Mouse (Mus musculus) neural tube, embryonic 15.5 days (tissue): ENCODE data around the gene Nit2. TPM values are rescaled to one million over a fixed set of nuclear protein-coding genes. Genes with fewer than 3 reads are reported as not detected.
"Not testable (repeated sequence)": the region's sequence is repeated elsewhere in the genome, so short reads cannot be mapped to it uniquely, and the experiment has no call there.

ENCODE experiments used
- ATAC-seq: fragments of 200-750 bp; cut with Nextera tagmentation; 2 replicates; pipeline ENCODE4 v1.8.0; 2017; ENCODE audit warnings: mild to moderate bottlenecking, moderate TSS enrichment, moderate library complexity; ENCODE audit not compliant: low FRiP score
- H3K27ac ChIP-seq: fragments of 300-500 bp; sonication (generic); replicated peaks from 2 replicates; pipeline ENCODE4 v1.5.1; 2015; ENCODE audit warnings: mild to moderate bottlenecking, inconsistent platforms
- H3K27me3 ChIP-seq: fragments of 300-500 bp; sonication (generic); replicated peaks from 2 replicates; pipeline ENCODE4 v1.6.1; 2015; ENCODE audit warnings: inconsistent platforms
- H3K36me3 ChIP-seq: fragments of 300-500 bp; sonication (generic); 2 replicates; pipeline ENCODE4 v1.6.1; 2015; ENCODE audit warnings: inconsistent platforms
- H3K4me1 ChIP-seq: fragments of 300-500 bp; sonication (generic); 2 replicates; pipeline ENCODE4 v1.6.1; 2015; ENCODE audit warnings: inconsistent platforms
- H3K4me2 ChIP-seq: fragments of 300-500 bp; sonication (generic); 2 replicates; pipeline ENCODE4 v1.6.1; 2015; ENCODE audit warnings: inconsistent platforms, mild to moderate bottlenecking, moderate library complexity
- H3K4me3 ChIP-seq: fragments of 300-500 bp; sonication (generic); replicated peaks from 2 replicates; pipeline ENCODE4 v1.5.1; 2015; ENCODE audit warnings: mild to moderate bottlenecking, inconsistent platforms
- H3K9ac ChIP-seq: fragments of 300-500 bp; sonication (generic); replicated peaks from 2 replicates; pipeline ENCODE4 v1.6.1; 2015; ENCODE audit warnings: mild to moderate bottlenecking, inconsistent platforms
- H3K9me3 ChIP-seq: fragments of 300-500 bp; sonication (generic); replicated peaks from 2 replicates; pipeline ENCODE4 v1.6.1; 2016; ENCODE audit warnings: inconsistent platforms
- WGBS: fragments of 180-500 bp; shearing (Covaris S2); methylation state at CpG from one replicate; pipeline ENCODE4 v1.1.7; 2015; ENCODE audit warnings: mixed read lengths; 5-methylcytosine and 5-hydroxymethylcytosine counted together
- polyA plus RNA-seq: library from polyadenylated mRNA; unstranded; fragments of >200 nt; fragmentation: Nextera tagmentation; extraction: Ambion mirVana; gene quantifications from 2 replicates; pipeline ENCODE4 v1.2.1, GENCODE M21; 2015

The Nit2 gene
- polyA plus RNA-seq, 1 experiment from 2014 or later, result 56.6 TPM

DNA sequence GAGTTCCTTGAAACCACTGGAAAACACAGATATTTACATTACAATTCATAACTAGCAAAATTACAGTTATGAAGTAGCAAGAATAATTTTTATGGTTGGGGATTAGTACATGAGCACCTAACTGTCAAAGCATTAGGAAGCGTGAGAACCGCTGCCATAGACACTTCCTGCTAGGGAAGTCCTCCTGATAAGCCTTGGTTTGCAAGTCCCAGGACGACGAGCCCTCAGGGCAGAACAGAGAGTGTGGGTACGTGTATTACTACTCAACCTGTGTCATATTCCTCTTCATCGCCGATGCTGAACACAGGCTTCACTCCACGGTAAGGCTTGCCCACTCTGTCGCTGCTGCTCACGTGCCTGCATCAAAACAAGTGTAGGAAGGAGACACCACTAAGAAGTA, 10.5 kb upstream of the Nit2 start:
- WGBS, result 92% methylated on average over 10 of the region's 10 CpGs
- no peaks in the 10 kb centered on the region for H3K4me1 ChIP-seq
- H3K9ac ChIP-seq, result no peak overlapping the region
- H3K4me2 ChIP-seq, result no peak overlapping the region
- no peak overlapping the region for H3K4me3 ChIP-seq
- H3K9me3 ChIP-seq, result no peaks in the 10 kb centered on the region
- H3K27ac ChIP-seq, result no peak overlapping the region
- no peak for ATAC-seq
- no peaks in the 10 kb centered on the region for H3K27me3 ChIP-seq
- peaks cover 43% of the 10 kb centered on the region for H3K36me3 ChIP-seq

DNA sequence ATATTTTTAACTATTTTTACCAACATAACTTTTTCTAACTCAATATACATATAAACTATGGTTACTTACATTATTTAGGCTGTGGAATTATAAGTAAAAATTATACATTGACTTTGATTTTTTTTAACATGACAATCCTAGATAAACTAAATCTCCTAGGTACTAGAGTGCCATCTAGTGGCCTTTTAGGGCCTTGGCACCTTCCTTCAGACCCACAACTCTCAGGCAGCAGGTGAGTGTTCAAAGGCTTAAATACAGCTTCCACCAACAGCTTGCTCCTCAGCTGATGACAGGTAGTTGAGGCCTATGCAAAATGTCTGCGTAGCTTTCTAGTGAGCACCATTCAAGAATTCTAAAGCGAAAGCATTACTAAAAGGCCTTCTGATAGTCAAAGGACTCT, 10.1 kb upstream of the Nit2 start:
- H3K4me1 ChIP-seq, result no peaks in the 10 kb centered on the region
- H3K36me3 ChIP-seq, result peaks cover 43% of the 10 kb centered on the region
- H3K4me3 ChIP-seq, result no peak overlapping the region
- no peak overlapping the region for H3K4me2 ChIP-seq
- no peak overlapping the region for H3K9ac ChIP-seq
- ATAC-seq, result no peak
- 78% methylated on average over 2 of the region's 2 CpGs for WGBS
- H3K9me3 ChIP-seq, result no peaks in the 10 kb centered on the region
- no peak overlapping the region for H3K27ac ChIP-seq
- H3K27me3 ChIP-seq, result no peaks in the 10 kb centered on the region

DNA sequence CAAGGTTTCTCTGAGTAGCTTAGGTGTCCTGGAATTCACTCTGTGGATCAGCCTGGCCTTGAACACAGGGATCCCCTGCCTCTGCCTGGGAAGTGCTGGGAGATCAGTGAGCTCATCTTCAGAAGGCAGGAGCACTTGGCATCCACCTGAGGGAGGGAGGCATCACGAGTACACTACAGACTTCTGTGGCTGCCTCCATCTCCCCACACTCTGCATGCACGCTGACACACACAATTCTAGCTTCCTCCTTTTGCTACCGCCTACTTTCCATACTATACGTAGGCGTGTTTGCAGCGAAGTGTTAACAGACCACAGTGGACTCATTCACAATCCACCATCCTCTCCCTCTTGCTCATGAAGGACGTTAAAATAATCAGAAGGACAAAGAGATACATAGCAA, 9.1 kb upstream of the Nit2 start:
- peaks cover 35% of the 10 kb centered on the region for H3K36me3 ChIP-seq
- H3K9ac ChIP-seq, result no peak overlapping the region
- no peak overlapping the region for H3K4me2 ChIP-seq
- no peaks in the 10 kb centered on the region for H3K27me3 ChIP-seq
- WGBS, result 91% methylated on average over 7 of the region's 7 CpGs
- no peaks in the 10 kb centered on the region for H3K9me3 ChIP-seq
- no peak for ATAC-seq
- no peak overlapping the region for H3K27ac ChIP-seq
- H3K4me3 ChIP-seq, result no peak overlapping the region
- no peaks in the 10 kb centered on the region for H3K4me1 ChIP-seq

DNA sequence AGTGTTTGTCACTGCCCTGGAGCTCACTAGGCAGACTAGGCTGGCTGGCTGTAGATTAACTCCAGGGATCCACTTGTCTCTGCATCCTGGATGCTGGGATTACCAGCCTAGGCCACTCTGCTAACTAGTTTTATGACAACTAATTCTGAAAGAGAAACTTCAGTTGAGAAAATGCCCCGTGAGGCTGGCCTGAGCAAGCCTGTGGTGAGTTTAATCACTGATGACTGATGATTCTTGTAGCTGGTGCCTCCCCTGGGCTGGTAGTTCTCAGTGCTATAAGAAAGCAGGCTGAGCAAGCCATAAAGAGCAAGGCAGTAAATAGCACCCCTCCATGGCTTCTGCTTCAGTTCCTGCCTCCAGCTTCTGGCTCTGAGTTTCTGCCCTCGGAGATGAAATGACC, 8.6 kb upstream of the Nit2 start:
- Histone ChIP-seq H3K36me3 (peaks cover 35% of the 10 kb centered on the region), H3K9me3 (no peaks in the 10 kb centered on the region), H3K27ac (no peak overlapping the region), H3K27me3 (no peaks in the 10 kb centered on the region), H3K9ac (no peak overlapping the region), H3K4me3 (no peak overlapping the region), H3K4me2 (no peak overlapping the region), H3K4me1 (no peaks in the 10 kb centered on the region)
- ATAC-seq, result no peak
- WGBS, result 77% methylated on average over 2 of the region's 2 CpGs

DNA sequence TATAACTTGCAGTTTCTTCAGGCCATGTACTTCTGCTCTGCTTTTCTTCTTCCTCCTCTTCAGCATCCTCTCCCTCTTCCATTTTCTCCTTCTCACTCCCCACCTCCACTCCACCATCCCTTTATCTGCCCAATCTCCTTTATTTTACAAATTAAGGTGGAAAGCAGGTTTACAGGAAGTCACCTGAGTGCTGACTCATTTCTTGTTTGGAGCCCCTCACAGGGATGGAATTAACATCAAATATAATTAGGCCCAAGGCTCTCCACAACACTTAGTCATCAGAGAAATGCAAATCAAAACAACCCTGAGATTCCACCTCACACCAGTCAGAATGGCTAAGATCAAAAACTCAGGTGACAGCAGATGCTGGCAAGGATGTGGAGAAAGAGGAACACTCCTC, 7.3 kb upstream of the Nit2 start:
- H3K9ac ChIP-seq, H3K27me3 ChIP-seq, ATAC-seq, H3K4me3 ChIP-seq, H3K9me3 ChIP-seq, H3K4me2 ChIP-seq, H3K27ac ChIP-seq, H3K4me1 ChIP-seq: not testable (repeated sequence)
- H3K36me3 ChIP-seq, result peaks cover 35% of the 10 kb centered on the region

DNA sequence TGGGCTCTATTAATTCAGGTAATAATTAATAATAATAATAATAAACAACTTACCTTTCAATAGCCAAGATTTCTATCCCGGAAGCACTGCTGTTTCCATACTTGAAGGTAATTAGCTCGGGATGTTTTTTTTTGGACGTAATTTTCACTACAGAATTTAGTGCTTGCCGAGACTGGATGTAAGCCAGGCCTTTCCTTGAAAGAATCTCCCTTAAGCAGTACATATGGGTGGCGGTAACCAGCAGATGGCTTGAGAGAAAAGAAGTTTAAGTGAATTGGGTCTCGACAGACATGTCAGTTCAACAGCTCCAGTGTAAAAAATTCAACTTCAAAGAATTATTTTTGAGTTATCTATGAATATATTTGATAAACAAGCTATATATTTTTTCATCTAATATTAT, 4.4 kb upstream of the Nit2 start:
- WGBS, result 91% methylated on average over 6 of the region's 6 CpGs
- Histone ChIP-seq H3K36me3 (peaks cover 23% of the 10 kb centered on the region), H3K4me1 (peaks cover 10% of the 10 kb centered on the region), H3K9me3 (no peaks in the 10 kb centered on the region), H3K4me3 (no peak overlapping the region), H3K9ac (no peak overlapping the region), H3K27ac (no peak overlapping the region), H3K27me3 (no peaks in the 10 kb centered on the region), H3K4me2 (no peak overlapping the region)
- no peak for ATAC-seq

DNA sequence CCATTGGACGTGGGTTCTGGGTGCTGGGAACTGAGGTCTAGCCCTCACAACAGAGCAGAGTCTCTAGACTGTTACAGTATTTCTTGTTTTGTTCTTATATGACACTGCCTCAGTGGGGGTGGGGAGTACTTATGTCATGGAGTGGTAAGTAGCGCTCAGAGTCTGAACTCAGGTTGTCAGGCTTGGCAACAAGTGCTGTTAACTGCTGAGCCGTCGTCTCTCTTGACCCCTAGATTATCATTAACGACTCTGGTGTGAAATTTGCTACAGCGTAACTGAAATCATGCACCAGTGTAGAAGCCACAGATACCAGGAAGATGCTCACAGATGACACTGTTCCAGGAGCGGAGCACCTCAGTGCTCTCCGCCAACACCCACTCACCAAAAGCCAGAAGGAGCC, 4.0 kb upstream of the Nit2 start:
- Histone ChIP-seq H3K9ac (no peak overlapping the region), H3K36me3 (peaks cover 19% of the 10 kb centered on the region), H3K27me3 (no peaks in the 10 kb centered on the region), H3K4me1 (peaks cover 14% of the 10 kb centered on the region), H3K4me3 (no peak overlapping the region), H3K27ac (no peak overlapping the region), H3K9me3 (no peaks in the 10 kb centered on the region), H3K4me2 (no peak overlapping the region)
- WGBS, result 89% methylated on average over 8 of the region's 8 CpGs
- no peak for ATAC-seq

DNA sequence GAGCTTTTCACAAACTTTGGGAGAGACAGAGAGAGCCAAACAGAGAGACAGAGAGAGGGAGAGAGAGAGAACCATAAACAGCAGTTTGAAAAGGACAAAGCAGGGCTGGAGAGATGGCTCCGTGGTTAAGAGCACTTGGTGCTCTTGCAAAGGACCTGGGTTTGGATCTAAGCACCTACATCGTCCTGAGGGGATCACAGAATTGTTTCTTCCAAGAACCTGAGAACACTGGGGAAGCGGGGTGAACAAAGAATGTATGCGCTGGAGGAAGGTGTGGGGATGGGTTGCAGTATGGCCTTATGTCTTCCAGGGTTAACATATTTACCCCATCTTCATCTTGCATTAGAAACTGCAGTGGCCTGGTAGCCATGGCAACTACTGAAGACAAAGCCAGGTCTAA, 1.1 kb upstream of the Nit2 start:
- WGBS, result 55% methylated on average over 4 of the region's 4 CpGs
- H3K27me3 ChIP-seq, result no peaks in the 10 kb centered on the region
- no peak overlapping the region for H3K4me2 ChIP-seq
- H3K36me3 ChIP-seq, result peaks cover 19% of the 10 kb centered on the region
- H3K4me1 ChIP-seq, result peaks cover 15% of the 10 kb centered on the region
- H3K9me3 ChIP-seq, result no peaks in the 10 kb centered on the region
- no peak for ATAC-seq
- H3K4me3 ChIP-seq, result no peak overlapping the region
- H3K9ac ChIP-seq, result no peak overlapping the region
- no peak overlapping the region for H3K27ac ChIP-seq

DNA sequence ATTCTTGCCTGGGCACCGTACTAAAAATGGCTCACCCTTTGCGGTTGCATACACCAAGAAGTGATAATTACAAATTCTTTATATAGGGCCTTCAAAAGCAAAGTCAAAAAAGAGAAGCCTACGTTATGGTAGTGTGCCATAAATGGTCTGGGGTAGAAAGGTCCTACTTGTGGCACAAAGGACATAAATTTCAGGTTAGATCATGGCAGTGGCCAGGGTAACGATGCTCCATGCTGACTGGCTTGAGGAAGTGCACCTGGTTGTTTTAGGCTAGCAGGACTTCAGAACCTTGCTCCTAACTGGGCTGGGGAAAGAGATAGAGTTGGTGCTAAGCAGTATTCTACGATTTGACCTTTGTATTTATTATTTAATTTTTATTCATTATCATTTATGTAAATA, 372 bp upstream of the Nit2 start:
- peak; percentile 63; the same call in 1 of the 2 replicates for ATAC-seq
- Histone ChIP-seq H3K36me3 (peaks cover 20% of the 10 kb centered on the region), H3K4me3 (peak overlapping the region; percentile 59)

DNA sequence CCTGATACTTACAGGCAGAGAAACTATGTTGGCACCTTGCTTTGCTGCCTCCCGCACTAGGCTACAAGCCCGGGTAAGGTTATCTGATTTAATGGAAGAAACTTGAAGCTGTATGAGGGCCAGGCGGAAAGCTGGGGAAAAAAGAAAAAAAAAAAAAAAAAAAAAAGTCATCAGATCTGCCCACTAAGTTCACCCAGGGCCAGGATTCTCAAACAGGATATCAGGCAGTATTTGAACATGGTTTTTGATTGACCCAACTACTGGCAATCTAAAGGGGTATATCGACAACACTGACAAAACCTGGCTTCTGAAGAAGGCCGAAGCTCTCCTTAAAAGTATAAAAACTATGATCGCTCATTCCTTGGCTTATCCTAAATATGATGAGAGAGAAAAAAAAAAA, 1.1 kb downstream of the Nit2 start:
- H3K4me1 ChIP-seq, result peaks cover 15% of the 10 kb centered on the region
- H3K4me3 ChIP-seq, result peak overlapping the region; percentile 59; the same call in 1 of the 2 replicates
- WGBS, result 92% methylated on average over 6 of the region's 6 CpGs
- no peak overlapping the region for H3K9ac ChIP-seq
- H3K27me3 ChIP-seq, result no peaks in the 10 kb centered on the region
- H3K4me2 ChIP-seq, result peak overlapping the region; percentile 82
- peaks cover 19% of the 10 kb centered on the region for H3K36me3 ChIP-seq
- H3K27ac ChIP-seq, result no peak overlapping the region
- ATAC-seq, result no peak
- H3K9me3 ChIP-seq, result no peaks in the 10 kb centered on the region

More for the DNA sequence above, 372 bp upstream of the Nit2 start:
- Histone ChIP-seq H3K4me2 (peak overlapping the region; percentile 82), H3K4me1 (peaks cover 15% of the 10 kb centered on the region), H3K9ac (peak overlapping the region; percentile 63), H3K27me3 (no peaks in the 10 kb centered on the region), H3K27ac (peak overlapping the region; percentile 84), H3K9me3 (no peaks in the 10 kb centered on the region)
- 21% methylated on average over 5 of the region's 5 CpGs for WGBS

DNA sequence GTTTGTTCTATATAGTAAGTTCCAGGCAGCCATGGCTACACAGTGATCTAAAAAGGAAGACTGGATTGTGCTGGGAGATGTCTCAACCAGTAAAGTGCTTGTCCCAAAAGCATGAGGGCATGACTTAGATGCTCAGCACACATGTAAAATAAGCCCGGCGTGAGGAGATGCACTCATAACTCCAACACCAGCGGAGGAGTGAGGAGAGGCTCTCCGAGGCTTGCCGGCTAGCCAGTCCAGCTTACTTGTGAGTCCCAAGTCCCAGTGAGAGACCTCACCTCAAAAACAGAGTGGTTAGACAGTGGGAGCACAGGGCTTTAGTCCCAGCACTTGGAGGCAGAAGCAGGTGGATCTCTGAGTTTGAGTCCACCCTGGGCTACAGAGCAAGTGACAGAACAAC, 2.0 kb downstream of the Nit2 start:
- no peak overlapping the region for H3K27ac ChIP-seq
- H3K27me3 ChIP-seq, result no peaks in the 10 kb centered on the region
- no peak overlapping the region for H3K4me2 ChIP-seq
- no peak overlapping the region for H3K9ac ChIP-seq
- H3K4me3 ChIP-seq, result no peak overlapping the region
- peaks cover 15% of the 10 kb centered on the region for H3K4me1 ChIP-seq
- no peak for ATAC-seq
- peaks cover 19% of the 10 kb centered on the region for H3K36me3 ChIP-seq
- 95% methylated on average over 5 of the region's 5 CpGs for WGBS
- no peaks in the 10 kb centered on the region for H3K9me3 ChIP-seq

DNA sequence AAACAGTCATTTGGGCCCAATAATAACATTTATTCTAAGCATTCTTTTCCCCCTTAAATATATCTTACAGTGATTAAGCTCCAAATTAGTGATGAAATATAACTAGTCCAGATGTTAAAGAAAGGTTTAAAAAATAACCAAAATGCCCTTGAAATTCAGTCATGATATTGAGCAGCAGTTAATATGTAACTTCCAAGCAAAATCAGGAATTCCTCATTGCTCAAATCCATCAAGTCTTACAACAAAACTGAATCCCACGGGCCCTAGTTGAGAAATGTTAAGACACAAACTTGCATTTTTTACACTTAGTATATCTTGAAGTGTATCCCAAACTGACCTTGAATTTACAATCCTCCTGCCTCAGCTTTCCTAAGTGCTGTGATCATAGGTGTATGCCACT, 3.4 kb downstream of the Nit2 start:
- Histone ChIP-seq H3K27ac (no peak overlapping the region), H3K9ac (no peak overlapping the region), H3K4me3 (no peak overlapping the region), H3K36me3 (peaks cover 25% of the 10 kb centered on the region), H3K9me3 (no peaks in the 10 kb centered on the region), H3K4me2 (no peak overlapping the region), H3K27me3 (no peaks in the 10 kb centered on the region), H3K4me1 (peaks cover 15% of the 10 kb centered on the region)
- no peak for ATAC-seq
- 85% methylated on average over 1 of the region's 1 CpGs for WGBS

DNA sequence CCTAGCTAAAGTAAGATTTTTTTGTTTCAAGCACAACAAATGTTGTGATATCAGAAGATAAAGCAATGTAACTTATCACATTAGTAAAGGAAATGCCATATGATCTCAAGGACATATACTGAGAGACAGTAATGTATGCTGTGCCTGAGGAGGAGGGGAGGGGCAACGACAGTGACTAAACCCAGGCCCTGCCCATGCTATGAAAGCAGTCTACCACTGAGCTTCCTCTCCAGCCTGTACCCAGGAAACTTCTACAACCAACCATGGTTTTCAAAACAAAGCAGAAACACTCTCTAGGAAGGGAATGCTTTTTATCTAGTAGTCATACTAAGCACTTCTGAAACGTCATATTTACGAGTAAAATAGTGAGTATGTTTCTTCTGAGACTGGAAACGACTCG, 4.3 kb downstream of the Nit2 start:
- Histone ChIP-seq H3K4me2 (no peak overlapping the region), H3K9ac (no peak overlapping the region), H3K4me1 (peaks cover 11% of the 10 kb centered on the region), H3K4me3 (no peak overlapping the region), H3K27ac (no peak overlapping the region), H3K9me3 (no peaks in the 10 kb centered on the region), H3K27me3 (no peaks in the 10 kb centered on the region), H3K36me3 (peaks cover 26% of the 10 kb centered on the region)
- ATAC-seq, result no peak
- whole genome bisulfite sequencing, result 94% methylated on average over 5 of the region's 5 CpGs
